In genomic region chr13:46043016-46043415, GRCm38 (mm10) we compare ENCODE assay signal across 8 mouse cellular contexts.
DNase-seq lines count a peak whose midpoint lies in the region; ATAC-seq and TF ChIP-seq lines count a peak whose summit lies in the region.

No protein-coding gene starts in this region.

- peak overlapping the region; percentile 38 for H3K4me3 ChIP-seq in thymus, adult 2 months (ENCODE audit: control insufficient read depth, insufficient read depth, low read length)
- peak overlapping the region; percentile 0; the same call in 1 of the 2 replicates for H3K4me3 ChIP-seq in olfactory bulb, adult 2 months (ENCODE audit: insufficient read depth, low read depth, low read length)

- H3K27ac ChIP-seq in thymus, adult 2 months (ENCODE audit: control insufficient read depth, insufficient read depth, low read length), result no peak overlapping the region
- H3K27ac ChIP-seq in olfactory bulb, adult 2 months (ENCODE audit: insufficient read depth, low read depth, low read length), result no peak overlapping the region

- no peak for ATAC-seq in erythroblast, adult 5-6 weeks (replicated peaks; ENCODE audit: low FRiP score, poor library complexity, severe bottlenecking)

- peak; percentile 51 to 54 for DNase-seq in frontal cortex, postnatal 36 days (ENCODE audit: low spot score in 2 of 2)
- no peak for DNase-seq in frontal cortex, postnatal 25 days (ENCODE audit: low spot score in 2 of 2)
- DNase-seq in thymus, adult 2 months, result peak; percentile 4
- no peak for DNase-seq in thymus, postnatal 10 days (ENCODE audit: low spot score in 2 of 2)
- peak; percentile 20 for DNase-seq in kidney, postnatal 10 days
- DNase-seq in ovary, adult 18-20 months (ENCODE audit: low spot score), result no peak

- 7% methylated on average over 10 of the region's 10 CpGs for WGBS in thymus, adult 2 months
- WGBS in olfactory bulb, adult 2 months, result 33% methylated on average over 10 of the region's 10 CpGs

- H3K4me1 ChIP-seq in thymus, adult 2 months (replicated peaks; ENCODE audit: control insufficient read depth, insufficient read depth, low read length), result peaks cover 11% of the 10 kb centered on the region; the same call in 1 of the 2 replicates
- H3K4me1 ChIP-seq in olfactory bulb, adult 2 months (ENCODE audit: control insufficient read depth, insufficient read depth, low read length), result peaks cover 18% of the 10 kb centered on the region

- no peaks in the 10 kb centered on the region for H3K27me3 ChIP-seq in thymus, adult 2 months (ENCODE audit: control insufficient read depth, insufficient read depth, low read length)

- H3K36me3 ChIP-seq in thymus, adult 2 months (ENCODE audit: control insufficient read depth, insufficient read depth, low read length), result no peaks in the 10 kb centered on the region

- TF ChIP-seq CTCF in thymus, adult 2 months (IDR thresholded peaks at IDR 0.05; ENCODE audit: borderline replicate concordance, control insufficient read depth, extremely low read depth, insufficient read depth, low read length, poor library complexity), result no peak
- TF ChIP-seq CTCF in olfactory bulb, adult 2 months (IDR thresholded peaks at IDR 0.05; ENCODE audit: insufficient read depth, low read depth, low read length), result no peak

- TF ChIP-seq POLR2A in thymus, adult 2 months (IDR thresholded peaks at IDR 0.05; ENCODE audit: control insufficient read depth, extremely low read depth, insufficient read depth, low read length, poor library complexity), result no peak
- TF ChIP-seq POLR2A in olfactory bulb, adult 2 months (IDR thresholded peaks at IDR 0.05; ENCODE audit: insufficient read depth, low read depth, low read length), result no peak

Comparison
In these comparisons a context has a peak if more than half of its experiments do, and no peak if none do; other contexts are left out.
1. DNase-seq: peak in frontal cortex, postnatal 36 days (2 of 2), thymus, adult 2 months (single experiment) and kidney, postnatal 10 days (single experiment); none in frontal cortex, postnatal 25 days (0 of 2), thymus, postnatal 10 days (0 of 2) and ovary, adult 18-20 months (single experiment).